Mouse (Mus musculus): ENCODE data around the gene Dnajc19.

- peak; percentile 91; the same call in 1 of the 2 replicates for TF ChIP-seq POLR2A (IDR thresholded peaks at IDR 0.05; ENCODE audit: borderline replicate concordance, control insufficient read depth, low read depth, low read length)
- TF ChIP-seq CTCF (IDR thresholded peaks at IDR 0.05; ENCODE audit: control insufficient read depth, insufficient read depth, low read length), result no peak
Observed at GRCm38 (mm10) chr3:34080900-34081662, at the start of gene Dnajc19.

Data from bone marrow, adult 2 months (tissue).